ENCODE assay signal across 16 mouse cellular contexts in the genomic region with DNA sequence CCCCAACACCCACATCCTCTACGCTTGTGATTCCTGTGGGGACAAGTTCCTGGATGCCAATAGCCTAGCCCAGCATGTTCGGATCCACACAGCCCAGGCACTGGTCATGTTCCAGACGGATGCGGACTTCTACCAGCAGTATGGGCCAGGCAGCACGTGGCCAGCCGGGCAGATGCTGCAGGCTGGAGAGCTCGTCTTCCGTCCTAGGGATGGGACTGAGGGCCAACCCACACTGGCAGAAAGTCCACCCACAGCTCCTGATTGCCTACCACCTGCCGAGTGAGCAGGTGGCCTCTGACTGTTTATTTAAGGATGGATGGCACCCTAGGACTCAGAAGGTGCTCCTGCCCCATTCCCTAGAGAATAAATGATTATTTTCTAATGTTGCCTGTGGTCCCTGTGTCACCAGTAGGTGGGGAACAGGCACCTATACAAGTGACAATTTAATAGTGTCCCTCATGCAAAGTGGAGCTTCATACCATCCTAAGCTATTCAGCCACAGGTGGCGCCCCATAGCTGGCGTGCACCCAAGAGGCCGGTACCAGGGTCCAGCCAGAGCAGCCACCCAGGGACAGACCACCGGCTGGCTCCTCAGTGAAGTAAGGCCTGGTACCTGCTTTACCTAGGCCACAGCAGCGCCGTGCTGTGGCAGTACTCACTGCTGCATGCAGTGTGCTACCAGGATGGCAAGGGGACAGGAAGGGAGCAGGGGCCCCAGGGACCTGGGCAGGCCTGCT. TPM values are rescaled to one million over a fixed set of nuclear protein-coding genes. Genes with fewer than 3 reads are reported as not detected.
DNase-seq lines count a peak whose midpoint lies in the region; ATAC-seq and TF ChIP-seq lines count a peak whose summit lies in the region.
"Had no signal": no experiment of that assay in that cellular context is flagged by ENCODE, and none has a peak within 500 bp of the region (broad histone marks: within the 10 kb centered on the region; RNA-seq: fewer than 3 reads in every experiment).

No protein-coding gene starts in this region.

- WGBS in kidney, adult 2 months = 82% methylated on average over 15 of the region's 15 CpGs
- 77% methylated on average over 15 of the region's 15 CpGs for WGBS in lung, postnatal 0 days
- 85% methylated on average over 15 of the region's 15 CpGs for WGBS in stomach, postnatal 0 days

- no peak overlapping the region for H3K4me3 ChIP-seq in kidney, adult 2 months (ENCODE audit: insufficient read depth, low read depth, low read length)
- H3K4me3 ChIP-seq in lung, postnatal 0 days (ENCODE audit: low read depth, low read length) = no peak overlapping the region
- H3K4me3 ChIP-seq in stomach, postnatal 0 days (ENCODE audit: low read depth, low read length) = no peak overlapping the region
- H3K4me3 ChIP-seq: forebrain, embryonic 15.5 days; lung, embryonic 15.5 days; neural tube, embryonic 15.5 days had no signal

- no peaks in the 10 kb centered on the region for H3K27me3 ChIP-seq in kidney, adult 2 months (replicated peaks; ENCODE audit: control insufficient read depth, insufficient read depth, low read length)
- H3K27me3 ChIP-seq in lung, postnatal 0 days (replicated peaks; ENCODE audit: insufficient read depth, low read length) = no peaks in the 10 kb centered on the region
- no peaks in the 10 kb centered on the region for H3K27me3 ChIP-seq in stomach, postnatal 0 days (ENCODE audit: control insufficient read depth, insufficient read depth, low read length)
- H3K27me3 ChIP-seq: forebrain, embryonic 15.5 days; lung, embryonic 15.5 days; neural tube, embryonic 15.5 days had no signal

- no peak overlapping the region for H3K4me2 ChIP-seq in lung, postnatal 0 days (replicated peaks; ENCODE audit: low read depth, low read length)
- H3K4me2 ChIP-seq in stomach, postnatal 0 days (replicated peaks; ENCODE audit: low read depth) = no peak overlapping the region
- H3K4me2 ChIP-seq: forebrain, embryonic 15.5 days; lung, embryonic 15.5 days; neural tube, embryonic 15.5 days had no signal

- no peaks in the 10 kb centered on the region for H3K9me3 ChIP-seq in lung, postnatal 0 days (ENCODE audit: low read length)
- H3K9me3 ChIP-seq in stomach, postnatal 0 days (ENCODE audit: control insufficient read depth, low read length) = no peaks in the 10 kb centered on the region
- H3K9me3 ChIP-seq: forebrain, embryonic 15.5 days; lung, embryonic 15.5 days; neural tube, embryonic 15.5 days had no signal

- H3K27ac ChIP-seq in kidney, adult 2 months (ENCODE audit: insufficient read depth, low read depth, low read length) = no peak overlapping the region
- H3K27ac ChIP-seq in lung, postnatal 0 days (ENCODE audit: low read length) = no peak overlapping the region
- H3K27ac ChIP-seq in stomach, postnatal 0 days (replicated peaks) = no peak overlapping the region
- H3K27ac ChIP-seq: forebrain, embryonic 15.5 days; lung, embryonic 15.5 days; neural tube, embryonic 15.5 days had no signal

- 0 out of 2 replicates have a peak, but pooled peaks have one; percentile 14 for TF ChIP-seq CTCF in kidney, adult 2 months (conservative IDR thresholded peaks at IDR 0.05; ENCODE audit: insufficient read depth, insufficient read length, low read depth, low read length)
- TF ChIP-seq CTCF in lung, postnatal 0 days (IDR thresholded peaks at IDR 0.05) = peak; percentile 35
- TF ChIP-seq CTCF in stomach, postnatal 0 days (IDR thresholded peaks at IDR 0.05; ENCODE audit: low read depth) = peak; percentile 46

- no peak for TF ChIP-seq POLR2A in kidney, adult 2 months (IDR thresholded peaks at IDR 0.05; ENCODE audit: low read depth, low read length)

- no peak for TF ChIP-seq EP300 in lung, postnatal 0 days (IDR thresholded peaks at IDR 0.05)
- no peak for TF ChIP-seq EP300 in stomach, postnatal 0 days (optimal IDR thresholded peaks at IDR 0.05)

- no peak for ATAC-seq in lung, postnatal 0 days
- ATAC-seq in stomach, postnatal 0 days (ENCODE audit: low FRiP score, low TSS enrichment) = no peak
- ATAC-seq: forebrain, embryonic 15.5 days; inflammation-experienced regulatory T-cells, adult 6 months had no signal

- DNase-seq in cerebellum, postnatal 25 days = peak; percentile 41 to 53
- no peak for DNase-seq in cerebellum, adult 18-20 months
- no peak for DNase-seq in kidney, adult 2 months
- DNase-seq in kidney, postnatal 25 days = no peak
- DNase-seq in lung, postnatal 0 days (ENCODE audit: low spot score) = no peak
- no peak for DNase-seq in lung, adult 18-20 months
- DNase-seq in stomach, postnatal 0 days (ENCODE audit: low spot score) = no peak
- DNase-seq: embryo, embryonic 11 days; heart, postnatal 36 days; kidney, postnatal 14 days had no signal

- H3K36me3 ChIP-seq in kidney, adult 2 months (ENCODE audit: control insufficient read depth, insufficient read depth, low read length) = peaks cover 12% of the 10 kb centered on the region
- H3K36me3 ChIP-seq in lung, postnatal 0 days (ENCODE audit: insufficient read depth, low read length) = peaks cover 31% of the 10 kb centered on the region
- peaks cover 37% of the 10 kb centered on the region for H3K36me3 ChIP-seq in stomach, postnatal 0 days (ENCODE audit: control insufficient read depth, insufficient read depth, low read length)

- H3K9ac ChIP-seq in lung, postnatal 0 days (replicated peaks; ENCODE audit: low read depth) = no peak overlapping the region
- H3K9ac ChIP-seq in stomach, postnatal 0 days (ENCODE audit: low read length) = no peak overlapping the region
- H3K9ac ChIP-seq: forebrain, embryonic 15.5 days; lung, embryonic 15.5 days; neural tube, embryonic 15.5 days had no signal

- peaks cover 8% of the 10 kb centered on the region; the same call in 1 of the 2 replicates for H3K4me1 ChIP-seq in kidney, adult 2 months (ENCODE audit: control insufficient read depth, insufficient read depth, low read length)
- no peaks in the 10 kb centered on the region for H3K4me1 ChIP-seq in lung, postnatal 0 days (ENCODE audit: insufficient read depth, low read depth, low read length)
- no peaks in the 10 kb centered on the region for H3K4me1 ChIP-seq in stomach, postnatal 0 days (replicated peaks; ENCODE audit: control insufficient read depth, insufficient read depth)
- H3K4me1 ChIP-seq: forebrain, embryonic 15.5 days; lung, embryonic 15.5 days; neural tube, embryonic 15.5 days had no signal

RNA-seq across cellular contexts. Expression of gene Zbtb17, which starts 22.6 kb away (rescaled TPM):
- polyA plus RNA-seq in kidney, adult 2 months (2012; rRNA removed) = 23.4 and 28.9 TPM in 2 replicates
- polyA plus RNA-seq in lung, postnatal 0 days (2015; fragmentation: Nextera tagmentation; extraction: Ambion mirVana) = 14.1 and 14.3 TPM in 2 replicates
- polyA plus RNA-seq in stomach, postnatal 0 days (2015; fragmentation: Nextera tagmentation; extraction: Ambion mirVana) = 13.3 and 16.8 TPM in 2 replicates

RNA-seq across cellular contexts. Expression of gene Srarp, which starts 31.1 kb away (rescaled TPM):
- polyA plus RNA-seq in kidney, adult 2 months (2012; rRNA removed) = 0.11 and 0.14 TPM in 2 replicates
- polyA plus RNA-seq in lung, postnatal 0 days (2015; fragmentation: Nextera tagmentation; extraction: Ambion mirVana) = not detected in 2 replicates
- polyA plus RNA-seq in stomach, postnatal 0 days (2015; fragmentation: Nextera tagmentation; extraction: Ambion mirVana) = not detected in 2 replicates
- polyA plus RNA-seq: forebrain, embryonic 15.5 days; inflammation-experienced regulatory T-cells, adult 6 months; limb, embryonic 11.5 days; lung, embryonic 15.5 days; stomach, embryonic 14.5 days had no signal

RNA-seq across cellular contexts. Expression of gene Hspb7, which starts 46.4 kb away (rescaled TPM):
- 2.9 and 9.5 TPM in 2 replicates for polyA plus RNA-seq in kidney, adult 2 months (2012; rRNA removed)
- 1.9 and 2.3 TPM in 2 replicates for polyA plus RNA-seq in lung, postnatal 0 days (2015; fragmentation: Nextera tagmentation; extraction: Ambion mirVana)
- polyA plus RNA-seq in stomach, postnatal 0 days (2015; fragmentation: Nextera tagmentation; extraction: Ambion mirVana) = 2.3 and 3.5 TPM in 2 replicates
- polyA plus RNA-seq: forebrain, embryonic 15.5 days; inflammation-experienced regulatory T-cells, adult 6 months had no signal

RNA-seq across cellular contexts. Expression of gene Clcnkb, which starts 51.2 kb away (rescaled TPM):
- polyA plus RNA-seq in kidney, adult 2 months (2012; rRNA removed) = 286 and 318 TPM in 2 replicates
- not detected in 2 replicates for polyA plus RNA-seq in lung, postnatal 0 days (2015; fragmentation: Nextera tagmentation; extraction: Ambion mirVana)
- not detected in 2 replicates for polyA plus RNA-seq in stomach, postnatal 0 days (2015; fragmentation: Nextera tagmentation; extraction: Ambion mirVana)
- polyA plus RNA-seq: forebrain, embryonic 15.5 days; inflammation-experienced regulatory T-cells, adult 6 months; limb, embryonic 11.5 days; lung, embryonic 15.5 days; stomach, embryonic 14.5 days had no signal

Comparison
In these comparisons a context has a peak if more than half of its experiments do, and no peak if none do; other contexts are left out.
1. DNase-seq: peak in cerebellum, postnatal 25 days (2 of 2); none in cerebellum, adult 18-20 months (0 of 2), kidney, adult 2 months (single experiment), kidney, postnatal 25 days (0 of 2), lung, postnatal 0 days (single experiment), lung, adult 18-20 months (0 of 2) and stomach, postnatal 0 days (single experiment).
2. Peak in every context shown above with its lines, with median percentiles within 50 percentile points of each other: CTCF ChIP-seq.